Mouse (Mus musculus): ENCODE data around the gene Prdx5. TPM values are rescaled to one million over a fixed set of nuclear protein-coding genes. Genes with fewer than 3 reads are reported as not detected.
"Not testable (repeated sequence)": the region's sequence is repeated elsewhere in the genome, so short reads cannot be mapped to it uniquely, and the experiment has no call there.

Prdx5 gene
- polyA plus RNA-seq, 1 experiment from 2014 or later = 131 TPM

DNA sequence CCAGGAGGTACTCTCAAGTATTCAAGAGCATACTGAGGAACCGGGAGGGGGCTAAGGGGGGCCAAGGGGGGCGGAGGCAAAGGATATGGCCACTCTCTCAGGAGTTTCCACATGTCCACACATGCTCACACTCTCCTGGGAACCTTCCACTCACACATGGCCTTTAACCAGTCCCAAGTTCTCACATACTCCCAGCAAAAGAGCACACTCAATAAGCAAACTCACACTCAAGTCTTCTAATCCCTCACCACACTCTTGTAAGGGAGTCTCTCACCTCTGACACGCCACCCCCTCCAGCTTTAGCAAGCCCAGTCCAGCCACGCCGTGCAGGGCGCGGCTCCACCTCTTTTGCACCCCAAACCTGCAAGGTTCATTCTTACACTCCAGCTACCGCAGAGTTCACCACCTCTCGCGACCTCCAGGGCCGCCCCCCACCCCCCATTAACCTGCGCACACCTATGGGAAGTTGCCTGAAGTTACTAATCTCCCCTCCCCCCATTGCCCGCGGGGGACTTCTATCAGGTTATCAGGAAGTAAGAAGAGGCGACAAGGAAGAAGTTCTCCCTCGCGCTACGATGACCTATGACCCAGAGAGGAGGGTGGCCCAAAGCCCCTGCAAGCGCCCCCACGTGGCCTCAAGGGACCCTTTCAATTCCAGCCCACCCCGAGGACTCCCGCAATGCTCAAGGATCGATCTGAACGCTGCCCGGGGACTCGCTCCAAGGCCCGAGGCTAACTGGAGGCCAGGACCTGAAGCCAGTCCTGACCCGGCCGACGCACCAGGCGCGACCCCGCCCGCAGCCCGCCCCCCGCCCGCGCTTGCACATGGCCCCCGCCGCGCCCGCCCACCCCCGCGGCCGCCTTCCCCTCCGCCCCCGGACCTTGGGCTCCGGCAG is 11.1 kb upstream of the Prdx5 start:
- 0 out of 2 replicates have a peak, but pooled peaks cover 1% of the 10 kb centered on the region for H3K9me3 ChIP-seq (replicated peaks)
- no peaks in the 10 kb centered on the region for H3K36me3 ChIP-seq
- peak; percentile 40 for DNase-seq (ENCODE audit: low spot score)
- peak overlapping the region; percentile 82 for H3K4me3 ChIP-seq
- peak overlapping the region; percentile 89 for H3K27ac ChIP-seq
- peaks cover 39% of the 10 kb centered on the region for H3K27me3 ChIP-seq (ENCODE audit: low read depth, poor library complexity, severe bottlenecking)
- WGBS = 1% methylated on average over 48 of the region's 48 CpGs
- H3K4me1 ChIP-seq = peaks cover 40% of the 10 kb centered on the region

DNA sequence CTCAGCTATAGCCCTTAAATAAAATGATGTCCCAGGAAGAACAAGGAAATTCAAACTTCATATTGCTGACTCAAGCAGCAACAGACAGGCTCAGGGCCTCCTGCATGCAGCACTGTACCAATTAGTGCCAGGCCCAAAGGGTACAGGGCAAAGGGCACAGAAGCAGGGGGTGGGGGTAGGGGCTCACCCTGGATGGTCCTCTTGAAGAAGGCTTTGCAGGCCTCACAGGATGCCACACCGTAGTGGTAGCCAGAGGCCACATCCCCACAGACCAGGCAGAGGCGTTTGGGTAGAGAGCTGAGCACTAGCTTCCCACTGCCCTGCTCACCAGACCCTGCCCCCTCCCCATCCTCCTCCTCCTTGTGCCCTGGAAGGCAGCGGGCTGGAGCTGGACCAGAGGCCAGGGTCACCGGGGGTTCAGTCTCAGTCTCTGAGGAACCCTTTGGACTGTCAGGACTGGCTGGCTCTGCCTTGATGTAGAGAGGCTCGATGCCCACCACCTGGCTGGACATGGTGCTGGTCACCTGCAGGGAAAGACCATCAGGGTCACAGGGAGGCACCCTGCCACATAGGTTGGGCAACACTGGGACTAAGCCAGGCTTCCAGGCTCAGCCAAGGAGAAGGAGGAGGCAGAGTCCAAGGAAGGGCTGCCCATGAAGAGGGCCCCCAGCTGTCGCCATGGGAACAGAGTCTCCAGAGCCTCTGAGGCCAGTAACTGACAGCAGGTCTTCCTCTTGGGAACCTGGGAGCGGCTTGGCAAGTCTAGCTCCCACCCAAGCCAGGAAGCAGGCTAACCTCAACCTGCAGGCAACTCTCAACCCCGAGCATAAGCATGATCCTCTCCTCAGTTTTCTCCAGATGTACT is 10.2 kb upstream of the Prdx5 start:
- peaks cover 31% of the 10 kb centered on the region for H3K4me1 ChIP-seq
- H3K9me3 ChIP-seq (replicated peaks) = no peaks in the 10 kb centered on the region
- DNase-seq (ENCODE audit: low spot score) = peak; percentile 29
- 44% methylated on average over 8 of the region's 8 CpGs for WGBS
- peaks cover 30% of the 10 kb centered on the region for H3K27me3 ChIP-seq (ENCODE audit: low read depth, poor library complexity, severe bottlenecking)
- H3K4me3 ChIP-seq = peak overlapping the region; percentile 82
- peak overlapping the region; percentile 89 for H3K27ac ChIP-seq
- no peaks in the 10 kb centered on the region for H3K36me3 ChIP-seq

DNA sequence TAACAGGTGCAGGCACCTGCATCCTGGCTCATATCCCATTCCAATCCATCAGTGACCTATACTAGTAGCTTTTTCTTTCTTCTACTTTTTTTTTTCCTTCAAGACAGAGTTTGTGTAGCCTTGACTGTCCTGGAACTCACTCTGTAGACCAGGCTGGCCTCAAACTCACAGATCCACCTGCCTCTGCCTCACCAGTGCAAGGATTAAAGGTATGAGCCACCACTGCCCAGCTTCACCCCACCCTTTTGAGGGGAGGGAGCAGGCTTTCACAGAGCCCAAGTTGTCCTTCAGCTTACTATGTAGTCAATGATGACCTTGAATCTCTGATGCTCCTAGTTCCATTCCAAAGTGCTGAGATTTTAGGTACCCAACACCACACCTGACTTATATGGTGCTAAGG is 9.5 kb upstream of the Prdx5 start:
- H3K36me3 ChIP-seq = peaks cover 2% of the 10 kb centered on the region

DNA sequence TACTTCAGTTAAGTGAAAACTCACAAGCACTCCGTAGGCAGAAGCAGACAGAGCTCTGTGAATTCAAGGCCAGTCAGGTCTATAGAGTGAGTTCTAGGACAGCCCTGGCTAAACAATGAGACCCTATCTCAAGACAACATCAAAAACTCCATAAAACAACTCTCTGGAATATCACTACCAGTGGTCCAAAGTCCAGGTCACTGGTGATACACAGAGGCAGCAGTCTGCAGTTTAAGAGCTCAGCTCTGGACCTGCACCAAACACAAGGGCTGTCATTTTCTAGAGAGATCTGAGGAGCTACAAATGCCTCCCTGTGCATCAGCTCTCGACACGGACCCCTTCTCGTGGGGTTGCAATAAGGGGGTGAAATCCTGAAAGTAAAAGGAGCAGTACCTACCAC is 8.4 kb upstream of the Prdx5 start:
- Histone ChIP-seq H3K27ac (no peak overlapping the region), H3K4me3 (no peak overlapping the region), H3K4me1 (peaks cover 28% of the 10 kb centered on the region), H3K36me3 (peaks cover 13% of the 10 kb centered on the region), H3K9me3 (replicated peaks) (no peaks in the 10 kb centered on the region), H3K27me3 (ENCODE audit: low read depth, poor library complexity, severe bottlenecking) (peaks cover 12% of the 10 kb centered on the region)
- WGBS = 96% methylated on average over 4 of the region's 4 CpGs
- DNase-seq (ENCODE audit: low spot score) = no peak

More for the DNA sequence above, 9.5 kb upstream of the Prdx5 start:
- peaks cover 24% of the 10 kb centered on the region for H3K27me3 ChIP-seq (ENCODE audit: low read depth, poor library complexity, severe bottlenecking)
- H3K4me3 ChIP-seq = no peak overlapping the region
- DNase-seq (ENCODE audit: low spot score) = no peak
- H3K4me1 ChIP-seq = peaks cover 28% of the 10 kb centered on the region
- H3K9me3 ChIP-seq (replicated peaks) = no peaks in the 10 kb centered on the region
- H3K27ac ChIP-seq = no peak overlapping the region

DNA sequence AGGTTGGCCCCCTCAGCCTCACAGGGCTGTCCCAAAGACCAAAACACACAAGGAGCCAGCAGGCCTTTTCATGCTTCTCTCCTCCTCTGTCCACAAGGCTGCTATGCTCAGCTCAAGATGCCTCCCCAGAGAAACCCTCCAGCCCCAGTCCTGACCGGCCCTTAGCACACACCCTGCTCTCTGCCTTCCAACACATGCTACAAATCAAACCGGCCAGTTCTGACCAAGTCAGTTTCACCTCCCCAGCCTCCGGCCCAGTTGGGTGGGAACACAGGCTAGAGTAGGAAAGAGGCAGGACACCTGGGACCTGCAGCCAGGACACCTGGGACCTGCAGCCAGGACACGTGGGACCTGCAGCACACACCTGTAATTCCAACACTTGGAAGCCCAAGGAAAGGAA is 6.6 kb upstream of the Prdx5 start:
- Histone ChIP-seq H3K4me3 (no peak overlapping the region), H3K9me3 (replicated peaks) (no peaks in the 10 kb centered on the region), H3K36me3 (peaks cover 31% of the 10 kb centered on the region), H3K27ac (no peak overlapping the region), H3K27me3 (ENCODE audit: low read depth, poor library complexity, severe bottlenecking) (no peaks in the 10 kb centered on the region), H3K4me1 (peaks cover 22% of the 10 kb centered on the region)
- WGBS = 78% methylated on average over 4 of the region's 4 CpGs
- no peak for DNase-seq (ENCODE audit: low spot score)

DNA sequence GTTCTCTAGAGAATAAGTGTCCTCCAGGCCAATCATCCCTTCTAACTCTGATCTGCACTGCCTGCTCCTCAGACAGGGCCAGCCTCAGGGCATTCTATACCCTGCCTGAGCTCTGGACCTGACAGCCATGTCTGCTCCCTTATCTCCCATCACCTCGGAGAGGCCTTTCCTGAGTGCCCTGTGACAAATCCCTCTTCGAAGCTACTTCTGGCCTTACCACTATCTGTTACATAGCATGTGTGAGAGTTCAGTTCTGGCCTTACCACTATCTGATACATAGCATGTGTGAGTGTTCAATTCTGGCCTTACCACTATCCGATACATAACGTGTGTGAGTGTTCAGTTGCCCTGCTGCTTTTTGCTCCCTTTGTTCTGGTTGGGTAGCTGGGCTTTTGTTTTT is 5.4 kb upstream of the Prdx5 start:
- no peak for DNase-seq (ENCODE audit: low spot score)
- peaks cover 17% of the 10 kb centered on the region for H3K4me1 ChIP-seq
- 91% methylated on average over 4 of the region's 4 CpGs for WGBS
- no peak overlapping the region for H3K4me3 ChIP-seq
- H3K9me3 ChIP-seq (replicated peaks) = no peaks in the 10 kb centered on the region
- no peak overlapping the region for H3K27ac ChIP-seq
- no peaks in the 10 kb centered on the region for H3K27me3 ChIP-seq (ENCODE audit: low read depth, poor library complexity, severe bottlenecking)
- H3K36me3 ChIP-seq = peaks cover 37% of the 10 kb centered on the region

DNA sequence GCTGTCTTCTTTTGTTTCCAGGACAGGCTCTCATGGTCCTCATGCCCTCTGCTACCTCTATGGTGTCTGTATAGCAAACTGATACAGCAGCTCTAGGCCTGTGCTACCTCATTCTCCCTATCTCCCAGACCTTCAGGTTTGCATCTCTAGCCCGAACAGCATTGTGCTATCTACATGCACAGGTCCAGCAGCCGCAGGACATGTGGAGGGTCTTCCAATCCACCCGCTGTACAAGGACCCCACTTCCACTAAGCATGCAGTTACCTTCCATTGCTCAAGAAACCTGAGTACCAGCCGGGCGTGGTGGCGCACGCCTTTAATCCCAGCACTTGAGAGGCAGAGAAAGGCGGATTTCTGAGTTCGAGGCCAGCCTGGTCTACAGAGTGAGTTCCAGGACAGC is 4.6 kb upstream of the Prdx5 start:
- 93% methylated on average over 9 of the region's 9 CpGs for WGBS
- DNase-seq (ENCODE audit: low spot score) = no peak
- no peaks in the 10 kb centered on the region for H3K27me3 ChIP-seq (ENCODE audit: low read depth, poor library complexity, severe bottlenecking)
- no peaks in the 10 kb centered on the region for H3K9me3 ChIP-seq (replicated peaks)
- H3K36me3 ChIP-seq = peaks cover 37% of the 10 kb centered on the region
- no peak overlapping the region for H3K4me3 ChIP-seq
- H3K27ac ChIP-seq = no peak overlapping the region
- peaks cover 11% of the 10 kb centered on the region for H3K4me1 ChIP-seq

DNA sequence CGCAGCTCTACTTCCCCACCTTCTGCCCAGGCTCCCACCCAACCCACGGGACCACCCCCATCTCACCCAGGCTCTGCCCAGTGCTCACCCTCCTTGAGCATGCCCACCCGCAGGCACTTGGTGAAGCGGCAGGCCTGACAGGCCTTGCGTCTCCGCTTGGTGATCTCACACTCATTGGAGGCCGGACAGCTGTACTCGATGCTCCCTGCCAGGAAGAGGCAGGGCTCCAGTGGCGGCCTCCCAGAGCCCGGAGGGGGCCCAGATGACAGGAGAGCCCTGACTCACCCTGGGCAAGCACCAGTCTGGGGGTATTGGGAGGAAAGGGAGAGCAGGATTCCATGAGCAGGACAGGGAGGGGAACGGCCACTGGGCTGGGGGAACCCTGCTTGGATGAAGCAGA is 4.1 kb upstream of the Prdx5 start:
- 90% methylated on average over 11 of the region's 11 CpGs for WGBS
- DNase-seq (ENCODE audit: low spot score) = no peak
- H3K4me1 ChIP-seq = peaks cover 15% of the 10 kb centered on the region
- H3K27ac ChIP-seq = no peak overlapping the region
- peaks cover 37% of the 10 kb centered on the region for H3K36me3 ChIP-seq
- H3K27me3 ChIP-seq (ENCODE audit: low read depth, poor library complexity, severe bottlenecking) = no peaks in the 10 kb centered on the region
- H3K9me3 ChIP-seq (replicated peaks) = no peaks in the 10 kb centered on the region
- H3K4me3 ChIP-seq = no peak overlapping the region

DNA sequence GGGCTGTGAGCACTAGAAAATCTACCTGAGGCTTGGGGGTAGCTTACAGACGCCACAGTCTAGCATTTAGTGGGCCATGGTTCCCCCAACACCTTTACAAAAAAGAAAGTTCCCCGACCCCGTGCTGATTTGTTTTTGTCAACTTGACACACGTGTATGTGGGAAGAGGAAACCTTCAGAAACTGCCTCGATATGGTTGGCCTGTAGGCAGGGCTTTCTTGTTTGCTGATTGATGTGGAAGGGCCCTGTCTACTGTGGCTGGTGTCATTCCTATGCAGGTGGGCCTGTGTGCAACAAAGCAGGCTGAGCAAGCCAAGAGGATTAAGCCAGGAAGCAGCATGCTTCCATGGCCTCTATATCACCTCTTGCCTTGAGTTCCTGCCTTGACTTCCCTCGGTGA is 3.1 kb upstream of the Prdx5 start:
- 91% methylated on average over 6 of the region's 6 CpGs for WGBS

DNA sequence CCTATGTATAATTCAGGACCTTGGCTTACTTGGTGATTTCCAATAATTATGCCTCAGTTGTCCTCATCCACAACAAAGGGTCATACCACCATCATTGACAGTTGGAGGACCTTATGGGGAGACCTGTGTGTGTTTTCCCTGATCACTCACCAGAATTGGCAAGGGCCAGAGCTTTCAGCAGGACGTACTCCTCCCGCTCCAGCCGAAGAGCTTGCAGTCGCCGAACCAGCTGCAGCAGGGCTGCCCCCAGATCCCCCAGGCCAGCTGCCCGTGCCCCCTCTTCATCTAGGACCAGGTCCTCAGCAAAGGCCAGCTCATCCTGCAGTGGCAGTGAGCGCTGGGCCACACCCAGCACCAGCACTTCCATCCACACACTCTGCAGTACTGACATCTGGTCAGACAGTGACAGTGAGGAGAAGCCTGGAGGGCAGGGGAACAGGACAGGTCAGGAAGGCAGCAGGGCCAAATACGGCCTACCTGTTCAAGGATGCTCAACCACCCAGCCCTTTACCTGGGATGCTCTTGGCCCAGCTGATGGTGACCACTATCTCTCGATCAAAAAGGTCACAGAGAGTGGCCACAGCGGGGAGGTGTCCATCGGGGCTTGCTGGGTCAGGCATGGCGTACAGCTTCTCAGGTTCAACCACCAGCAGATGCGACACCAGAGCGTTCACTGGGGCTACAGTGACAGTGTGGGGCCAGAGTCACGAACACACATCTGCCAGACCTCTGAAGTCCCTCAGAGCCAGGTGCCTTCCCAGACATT is 2.5 kb upstream of the Prdx5 start:
- Histone ChIP-seq H3K36me3 (peaks cover 40% of the 10 kb centered on the region), H3K4me3 (no peak overlapping the region), H3K9me3 (replicated peaks) (no peaks in the 10 kb centered on the region), H3K4me1 (peaks cover 31% of the 10 kb centered on the region), H3K27ac (no peak overlapping the region), H3K27me3 (ENCODE audit: low read depth, poor library complexity, severe bottlenecking) (no peaks in the 10 kb centered on the region)
- no peak for DNase-seq (ENCODE audit: low spot score)
- 92% methylated on average over 15 of the region's 15 CpGs for WGBS

More for the DNA sequence above, 3.1 kb upstream of the Prdx5 start:
- Histone ChIP-seq H3K36me3 (peaks cover 37% of the 10 kb centered on the region), H3K9me3 (replicated peaks) (no peaks in the 10 kb centered on the region), H3K27ac (no peak overlapping the region), H3K4me1 (peaks cover 25% of the 10 kb centered on the region), H3K27me3 (ENCODE audit: low read depth, poor library complexity, severe bottlenecking) (no peaks in the 10 kb centered on the region), H3K4me3 (no peak overlapping the region)
- DNase-seq (ENCODE audit: low spot score) = no peak

DNA sequence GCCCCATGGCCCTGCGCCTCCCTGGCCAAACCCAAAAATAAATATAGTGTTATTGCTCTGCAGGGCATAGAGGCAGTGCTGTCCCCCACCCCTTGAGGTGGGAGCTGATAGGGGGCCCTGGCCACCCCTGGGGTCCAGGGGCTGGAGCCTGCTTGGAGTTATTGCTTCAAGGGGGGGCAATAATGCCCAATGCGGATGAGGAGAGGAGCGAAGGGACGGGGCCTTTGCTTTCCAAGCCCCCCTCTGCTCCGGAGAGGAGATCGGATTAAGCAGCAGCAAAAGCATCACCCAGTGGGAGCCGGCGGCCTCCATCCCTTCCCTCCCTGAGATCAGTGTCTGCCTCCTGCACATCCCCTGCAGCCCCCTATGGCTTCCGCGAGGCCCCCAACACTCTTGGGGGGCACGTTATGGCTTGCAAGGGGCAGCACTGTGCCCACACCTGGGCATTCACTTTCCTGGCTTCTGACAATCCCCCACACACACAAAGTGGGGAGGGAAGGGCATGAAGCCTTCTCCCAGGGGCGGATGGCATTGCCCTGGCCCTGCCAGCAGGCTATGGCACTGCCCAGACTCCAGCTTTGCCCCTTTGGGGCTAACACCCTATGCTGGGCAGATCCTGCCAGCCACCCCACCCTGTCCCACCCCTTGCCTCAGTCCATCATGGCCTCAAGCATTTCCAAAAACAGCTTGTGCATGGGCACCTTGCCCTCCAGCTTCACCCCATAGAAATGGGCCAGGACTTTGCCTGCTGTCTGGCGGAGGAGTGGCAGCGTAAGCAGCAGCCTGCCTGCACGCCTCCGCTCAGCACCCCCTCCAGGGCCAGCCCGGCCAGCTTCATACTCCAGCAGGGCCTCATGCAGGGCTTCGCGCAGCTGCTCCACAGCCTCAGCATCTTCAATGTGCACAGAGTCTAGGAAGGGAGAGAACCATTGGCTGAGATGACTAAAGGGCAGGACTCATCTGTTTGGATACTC is 1.5 kb upstream of the Prdx5 start:
- no peak for DNase-seq (ENCODE audit: low spot score)
- H3K27me3 ChIP-seq (ENCODE audit: low read depth, poor library complexity, severe bottlenecking) = no peaks in the 10 kb centered on the region
- peaks cover 50% of the 10 kb centered on the region for H3K36me3 ChIP-seq
- peak overlapping the region; percentile 66 for H3K4me3 ChIP-seq
- H3K27ac ChIP-seq = 0 out of 2 replicates have a peak overlapping the region, but pooled peaks have one; percentile 21
- no peaks in the 10 kb centered on the region for H3K9me3 ChIP-seq (replicated peaks)
- 91% methylated on average over 19 of the region's 19 CpGs for WGBS
- H3K4me1 ChIP-seq = peaks cover 32% of the 10 kb centered on the region

DNA sequence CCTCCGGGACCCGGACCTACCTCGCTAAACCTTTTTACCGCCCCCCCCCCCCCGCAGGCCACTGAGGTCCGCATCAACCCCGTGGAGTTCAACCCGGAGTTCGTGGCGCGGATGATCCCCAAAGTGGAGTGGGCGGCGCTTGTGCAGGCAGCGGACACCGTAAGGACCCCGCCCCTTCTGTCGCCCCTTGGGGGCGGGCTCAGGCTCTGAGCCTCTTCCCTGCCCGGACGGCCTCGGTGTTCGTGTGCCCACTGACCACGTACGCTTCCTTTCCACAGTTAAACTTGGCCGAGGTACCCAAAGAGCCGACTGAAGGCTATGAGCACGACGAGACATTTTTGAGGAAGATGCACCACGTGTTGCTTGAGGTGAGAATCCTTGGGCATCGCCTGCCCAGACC is 400 bp upstream of the Prdx5 start:
- WGBS = under 1% methylated on average over 30 of the region's 30 CpGs
- Histone ChIP-seq H3K4me1 (peaks cover 32% of the 10 kb centered on the region), H3K27ac (peak overlapping the region; percentile 89), H3K4me3 (peak overlapping the region; percentile 66), H3K36me3 (peaks cover 60% of the 10 kb centered on the region)
- H3K9me3 ChIP-seq (replicated peaks); H3K27me3 ChIP-seq (ENCODE audit: low read depth, poor library complexity, severe bottlenecking): not testable (repeated sequence)
- DNase-seq (ENCODE audit: low spot score) = peak; percentile 57
